Mouse (Mus musculus): ENCODE data around the gene Chpf2.

DNA sequence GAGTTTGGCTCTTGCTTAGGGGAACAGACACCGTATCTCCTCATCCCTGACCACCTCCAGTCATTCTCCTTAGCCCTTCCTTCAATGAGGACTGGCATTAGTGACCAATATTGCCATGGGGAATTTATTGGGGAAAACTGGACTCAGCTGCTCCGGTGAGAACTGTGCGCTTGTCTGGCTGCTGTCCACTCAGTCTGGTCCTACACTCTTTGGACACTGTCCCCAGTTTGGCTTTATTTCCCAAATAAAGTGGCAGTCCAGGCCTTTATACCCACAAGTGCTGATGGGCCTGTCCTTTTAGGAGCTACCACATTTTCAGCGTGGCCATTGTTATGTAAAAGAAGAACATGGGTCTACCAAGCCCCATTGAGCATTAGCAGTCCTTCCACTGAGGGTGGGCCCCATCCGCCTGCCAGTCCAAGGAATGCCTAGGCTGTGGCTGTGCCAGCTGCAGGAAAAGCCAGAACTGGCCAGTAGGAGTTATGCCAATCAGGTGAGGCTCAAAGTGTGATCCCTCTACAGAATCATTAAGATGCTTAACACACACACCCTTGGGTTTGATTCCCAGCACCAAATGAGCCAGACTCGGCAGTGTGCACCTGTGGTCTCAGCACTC, 49.1 kb downstream of the Chpf2 start:
- TF ChIP-seq CTCF (IDR thresholded peaks at IDR 0.05; ENCODE audit: insufficient read depth, low read length) (no peak), POLR2A (IDR thresholded peaks at IDR 0.05; ENCODE audit: borderline replicate concordance, extremely low read depth, low read depth, low read length) (no peak)

Data from lung, adult 2 months (tissue).